Mouse (Mus musculus) C2C12 (cell line): ENCODE results near the gene Olfr446. TPM values are rescaled to one million over a fixed set of nuclear protein-coding genes. Genes with fewer than 3 reads are reported as not detected.

Source experiments
- H3K27me3 ChIP-seq: one replicate; pipeline ENCODE4 v1.6.1; 2011; ENCODE audit not compliant: control insufficient read depth, insufficient read depth, insufficient read length
- H3K36me3 ChIP-seq: one replicate; pipeline ENCODE4 v1.6.1; 2011; ENCODE audit not compliant: control insufficient read depth, insufficient read depth
- H3K4me3 ChIP-seq: one replicate; pipeline ENCODE4 v1.5.1; 2011; ENCODE audit warnings: mild to moderate bottlenecking, control low read depth; ENCODE audit not compliant: poor library complexity, insufficient read depth, severe bottlenecking
- H3K79me2 ChIP-seq: one replicate; pipeline ENCODE4 v1.6.1; 2011; ENCODE audit not compliant: control insufficient read depth, insufficient read depth
- H3K79me3 ChIP-seq: one replicate; pipeline ENCODE4 v1.6.1; 2011; ENCODE audit warnings: low read depth, control low read depth
- H3ac ChIP-seq: one replicate; pipeline ENCODE3; 2011; ENCODE audit warnings: low read depth; ENCODE audit not compliant: control insufficient read depth, insufficient read length
- CEBPB ChIP-seq: IDR thresholded peaks from one replicate; pipeline ENCODE4 v1.6.1; 2011; ENCODE audit warnings: low read depth, mild to moderate bottlenecking, control low read depth, moderate library complexity
- CTCF ChIP-seq: IDR thresholded peaks from one replicate; pipeline ENCODE4 v1.5.1; 2011; ENCODE audit not compliant: control insufficient read depth, insufficient read depth, insufficient read length
- FOSL1 ChIP-seq: IDR thresholded peaks from one replicate; pipeline ENCODE4 v1.8.0; 2011; ENCODE audit warnings: mild to moderate bottlenecking, low read length; ENCODE audit not compliant: poor library complexity, insufficient read depth, severe bottlenecking
- MAX ChIP-seq: IDR thresholded peaks from one replicate; pipeline ENCODE4 v1.6.1; 2011; ENCODE audit warnings: mild to moderate bottlenecking, control low read depth
- MYOD1 ChIP-seq: IDR thresholded peaks from one replicate; pipeline ENCODE4 v1.6.1; 2011; ENCODE audit warnings: low read depth; ENCODE audit not compliant: control insufficient read depth, insufficient read length
- MYOG ChIP-seq: IDR thresholded peaks from one replicate; pipeline ENCODE4 v1.6.1; 2011; ENCODE audit not compliant: control insufficient read depth, insufficient read length; ENCODE audit errors: extremely low read depth
- USF1 ChIP-seq: IDR thresholded peaks from one replicate; pipeline ENCODE4 v1.6.1; 2011; ENCODE audit warnings: low read depth, mild to moderate bottlenecking, control low read depth, moderate library complexity
- polyA plus RNA-seq: library from polyadenylated mRNA; unstranded; fragments of >200 nt; fragmentation: generic; extraction: Trizol; gene quantifications from one replicate; pipeline ENCODE4 v1.2.1, GENCODE M21; 2012; ENCODE audit warnings: missing spikeins

The Olfr446 gene
- polyA plus RNA-seq, 1 experiment: not detected

DNA sequence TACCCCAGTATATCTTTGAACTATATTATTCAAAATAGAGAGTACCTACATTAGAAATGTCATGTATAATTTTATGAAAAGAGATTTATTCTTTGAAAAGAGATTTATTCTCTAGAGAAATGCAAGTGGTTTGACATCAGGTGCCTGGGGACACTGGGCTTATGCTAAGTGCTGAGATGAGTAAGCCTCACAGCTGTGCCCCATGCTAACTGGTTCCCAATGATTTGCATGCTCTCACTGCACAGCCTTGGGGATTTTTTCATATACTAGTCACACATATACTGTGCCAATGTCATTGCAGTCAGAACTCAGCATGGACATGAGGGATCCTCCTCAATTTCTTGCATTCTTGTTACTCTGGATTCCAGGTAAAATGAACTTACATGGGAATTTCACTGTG is 59.2 kb downstream of the Olfr446 start:
- no peak overlapping the region for H3K4me3 ChIP-seq
- no peaks in the 10 kb centered on the region for H3K27me3 ChIP-seq
- H3ac ChIP-seq: no peak overlapping the region
- no peaks in the 10 kb centered on the region for H3K79me2 ChIP-seq
- no peaks in the 10 kb centered on the region for H3K79me3 ChIP-seq
- TF ChIP-seq FOSL1: no peak
- no peak for TF ChIP-seq MYOG
- TF ChIP-seq MAX: no peak
- TF ChIP-seq MYOD1: no peak
- no peak for TF ChIP-seq USF1
- no peak for TF ChIP-seq CTCF
- TF ChIP-seq CEBPB: no peak
- H3K36me3 ChIP-seq: no peaks in the 10 kb centered on the region

Other genes with a start within 250 kb of the Olfr446 start
- 19.3 TPM for gene Tcaf1, start 211.3 kb upstream of the Olfr446 start, polyA plus RNA-seq
- gene Olfr453, start 182.0 kb upstream of the Olfr446 start, polyA plus RNA-seq: not detected
- not detected for gene Olfr38, start 165.0 kb upstream of the Olfr446 start, polyA plus RNA-seq
- gene Olfr452, start 136.3 kb upstream of the Olfr446 start, polyA plus RNA-seq: not detected
- gene Olfr450, start 109.4 kb upstream of the Olfr446 start, polyA plus RNA-seq: not detected
- gene Olfr449, start 87.0 kb upstream of the Olfr446 start, polyA plus RNA-seq: not detected
- not detected for gene Olfr448, start 30.9 kb upstream of the Olfr446 start, polyA plus RNA-seq
- gene Olfr447, start 12.5 kb upstream of the Olfr446 start, polyA plus RNA-seq: not detected
- not detected for gene Olfr444, start 27.7 kb downstream of the Olfr446 start, polyA plus RNA-seq
- gene Olfr441, start 185.0 kb downstream of the Olfr446 start, polyA plus RNA-seq: not detected
- gene Olfr237-ps1, start 225.2 kb downstream of the Olfr446 start, polyA plus RNA-seq: not detected
- not detected for gene Olfr437, start 241.9 kb downstream of the Olfr446 start, polyA plus RNA-seq